Comparison of ENCODE assay signal across 7 mouse cellular contexts in the genomic region with DNA sequence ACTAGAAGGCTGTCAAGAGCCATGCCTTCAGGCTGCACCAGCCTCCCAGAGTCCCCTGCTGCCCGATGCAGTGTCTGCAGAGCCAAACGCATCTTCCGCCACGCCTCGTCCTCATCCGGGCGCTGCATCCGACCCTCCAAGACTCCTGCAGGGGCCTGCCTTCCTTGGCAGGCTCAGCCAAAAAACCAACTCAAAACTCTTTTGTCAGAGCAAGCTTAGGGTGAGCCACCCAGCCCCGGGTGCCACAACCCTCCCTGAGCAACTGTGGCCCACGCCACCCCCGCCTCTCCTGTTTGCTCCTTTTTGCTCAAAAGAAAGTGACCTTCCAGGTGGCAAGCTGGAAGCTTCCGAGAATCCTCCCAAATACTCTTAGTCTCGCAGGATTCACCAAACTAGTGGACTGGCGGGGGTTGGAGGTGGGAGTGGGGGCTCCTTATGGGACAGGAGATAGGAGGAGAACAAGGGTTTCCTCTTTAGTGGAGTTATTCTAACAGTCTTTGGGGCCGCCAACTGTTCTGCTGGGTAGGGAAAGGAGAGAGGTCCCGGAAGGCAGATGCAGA. TPM values are rescaled to one million over a fixed set of nuclear protein-coding genes. Genes with fewer than 3 reads are reported as not detected.
DNase-seq lines count a peak whose midpoint lies in the region; ATAC-seq and TF ChIP-seq lines count a peak whose summit lies in the region.

No protein-coding gene starts in this region.

- TF ChIP-seq POLR2A in heart, adult 2 months (IDR thresholded peaks at IDR 0.05; ENCODE audit: insufficient read depth, low read depth, low read length) = no peak

- intact Hi-C loops in heart, adult 2 months (cut with DNase I) = loop anchor here (2.0 kb wide), 3 partner anchors 33 to 65 kb away; a partner anchor contains a TSS

- WGBS in heart, adult 2 months = 15% methylated on average over 16 of the region's 16 CpGs
- 4% methylated on average over 16 of the region's 16 CpGs for WGBS in midbrain, embryonic 12.5 days

- TF ChIP-seq EP300 in heart, adult 2 months (IDR thresholded peaks at IDR 0.05; ENCODE audit: insufficient read depth, low read depth, low read length) = no peak

- peaks cover 8% of the 10 kb centered on the region for H3K79me2 ChIP-seq in heart, adult 2 months (replicated peaks; ENCODE audit: control insufficient read depth, insufficient read depth, low read length)

- peaks cover 5% of the 10 kb centered on the region for H3K4me1 ChIP-seq in heart, adult 2 months (ENCODE audit: control insufficient read depth, insufficient read depth, low read length)
- H3K4me1 ChIP-seq in midbrain, embryonic 12.5 days = peaks cover 23% of the 10 kb centered on the region

- no peak for ATAC-seq in midbrain, embryonic 12.5 days (ENCODE audit: low FRiP score, low read depth)

- no peaks in the 10 kb centered on the region for H3K27me3 ChIP-seq in heart, adult 2 months (ENCODE audit: control insufficient read depth, insufficient read depth, low read length)
- H3K27me3 ChIP-seq in midbrain, embryonic 12.5 days = no peaks in the 10 kb centered on the region

- peak overlapping the region; percentile 91 for H3K9ac ChIP-seq in heart, adult 2 months (ENCODE audit: low read depth, low read length)
- H3K9ac ChIP-seq in midbrain, embryonic 12.5 days (replicated peaks) = peak overlapping the region; percentile 94

- no peak for TF ChIP-seq CTCF in heart, adult 2 months (IDR thresholded peaks at IDR 0.05)

- H3K9me3 ChIP-seq in midbrain, embryonic 12.5 days = no peaks in the 10 kb centered on the region

- peak; percentile 42 for DNase-seq in 3134 (ENCODE audit: extremely low read depth, insufficient read length, low spot score)
- peak; percentile 23 for DNase-seq in CD4-positive helper T cell, adult 2 months (ENCODE audit: low read depth, low spot score)
- DNase-seq in cerebellum, postnatal 10 days = peak; percentile 64
- DNase-seq in heart, adult 2 months = peak; percentile 27 to 45
- DNase-seq in kidney, postnatal 10 days = peak; percentile 58
- DNase-seq in thymus, postnatal 36 days = peak; percentile 25 to 45

- H3K27ac ChIP-seq in heart, adult 2 months = peak overlapping the region; percentile 20; the same call in 1 of the 2 replicates
- H3K27ac ChIP-seq in midbrain, embryonic 12.5 days (replicated peaks) = peak overlapping the region; percentile 90

- peak overlapping the region; percentile 98 for H3K4me2 ChIP-seq in midbrain, embryonic 12.5 days (replicated peaks)

- H3K36me3 ChIP-seq in heart, adult 2 months (ENCODE audit: control insufficient read depth, insufficient read depth, low read length) = no peaks in the 10 kb centered on the region
- peaks cover 26% of the 10 kb centered on the region for H3K36me3 ChIP-seq in midbrain, embryonic 12.5 days

- H3K4me3 ChIP-seq in heart, adult 2 months = peak overlapping the region; percentile 67
- peak overlapping the region; percentile 97 for H3K4me3 ChIP-seq in midbrain, embryonic 12.5 days

RNA-seq across cellular contexts. Expression of a gene that starts 1.1 kb away (rescaled TPM):
- 10 to 100 TPM; 11.2 to 13.0 TPM for total RNA-seq in heart, adult 2 months (2021)
- polyA plus RNA-seq in heart, adult 2 months (2012; rRNA removed) = 43.9 and 46.1 TPM in 2 replicates
- polyA plus RNA-seq in midbrain, embryonic 12.5 days (2016; fragmentation: Nextera tagmentation; extraction: Ambion mirVana) = 67.2 and 67.7 TPM in 2 replicates

RNA-seq across cellular contexts. Expression of a gene that starts 3.7 kb away (rescaled TPM):
- total RNA-seq in heart, adult 2 months (2021) = 10 to 100 TPM; 85.5 to 95.7 TPM
- polyA plus RNA-seq in heart, adult 2 months (2012; rRNA removed) = 64.5 and 91.4 TPM in 2 replicates
- polyA plus RNA-seq in midbrain, embryonic 12.5 days (2016; fragmentation: Nextera tagmentation; extraction: Ambion mirVana) = 105 and 108 TPM in 2 replicates

RNA-seq across cellular contexts. Expression of a gene that starts 29.9 kb away (rescaled TPM):
- total RNA-seq in heart, adult 2 months (2021) = 1 to 10 TPM; 8.8 to 9.8 TPM
- polyA plus RNA-seq in heart, adult 2 months (2012; rRNA removed) = 11.4 and 13.2 TPM in 2 replicates
- polyA plus RNA-seq in midbrain, embryonic 12.5 days (2016; fragmentation: Nextera tagmentation; extraction: Ambion mirVana) = 40.4 and 41.9 TPM in 2 replicates

RNA-seq across cellular contexts. Expression of a gene that starts 33.3 kb away (rescaled TPM):
- 10 to 100 TPM; 13.0 to 13.9 TPM for total RNA-seq in heart, adult 2 months (2021)
- polyA plus RNA-seq in heart, adult 2 months (2012; rRNA removed) = 20.7 and 21.1 TPM in 2 replicates
- 64.6 and 73.4 TPM in 2 replicates for polyA plus RNA-seq in midbrain, embryonic 12.5 days (2016; fragmentation: Nextera tagmentation; extraction: Ambion mirVana)

RNA-seq across cellular contexts. Expression of a gene that starts 40.7 kb away (rescaled TPM):
- total RNA-seq in heart, adult 2 months (2021) = 1 to 10 TPM; 1.9 to 2.4 TPM
- 3.7 and 7.3 TPM in 2 replicates for polyA plus RNA-seq in heart, adult 2 months (2012; rRNA removed)
- 2.9 and 4.6 TPM in 2 replicates for polyA plus RNA-seq in midbrain, embryonic 12.5 days (2016; fragmentation: Nextera tagmentation; extraction: Ambion mirVana)
